Mouse (Mus musculus) testis, postnatal 14 days (tissue): Measurements from ENCODE around the gene Rad52.

ENCODE experiments used
- DNase-seq: peaks from one replicate; pipeline ENCODE4 v3.0.0; 2021; ENCODE audit warnings: low spot score

Gene Rad52

DNA sequence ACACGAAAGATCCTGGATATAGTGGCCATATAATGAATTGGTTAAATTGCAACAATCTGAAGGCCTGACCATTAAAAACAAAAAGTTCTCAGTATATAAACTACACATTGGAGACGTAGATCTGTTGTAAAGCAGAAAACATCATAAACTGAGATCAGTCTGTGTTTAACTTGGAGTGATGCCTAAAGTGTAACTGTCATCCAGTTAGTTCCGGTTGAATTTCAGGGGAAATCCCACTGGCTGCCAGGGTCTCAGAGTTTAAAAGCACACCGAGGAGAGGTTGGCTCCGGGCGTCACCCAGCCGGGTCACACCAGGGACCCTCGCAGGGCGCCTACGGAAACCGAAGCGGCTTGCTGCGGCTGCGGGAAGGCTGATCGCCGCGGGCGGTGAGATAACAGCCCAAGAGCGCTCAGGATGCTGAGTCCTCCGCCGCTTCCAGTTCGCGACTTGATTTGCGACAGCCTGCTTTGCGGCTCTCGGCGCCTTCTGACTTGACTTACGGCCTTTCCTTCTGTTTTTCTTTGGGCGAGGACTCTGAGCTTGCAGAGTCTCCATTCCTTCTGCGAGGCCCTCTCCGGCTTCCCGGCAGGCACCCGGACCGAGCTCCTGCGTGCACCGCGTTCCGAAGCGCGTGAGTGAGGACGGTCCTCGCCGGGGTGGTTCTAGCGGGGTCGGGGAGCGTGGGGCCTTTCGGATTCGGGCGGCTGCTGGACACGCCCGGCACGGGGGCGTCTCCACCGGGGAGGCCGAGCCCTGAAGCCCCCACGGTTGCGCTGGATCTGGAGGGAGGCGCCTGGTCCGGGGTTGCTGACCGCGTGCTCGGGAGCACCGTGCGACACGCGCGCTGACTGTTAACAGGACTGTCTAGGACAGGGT lies at the start of gene Rad52:
TSS of gene Rad52 (plus strand) at position 495 of the 877 bp plus-strand sequence.
- DNase-seq: peak; percentile 88

DNA sequence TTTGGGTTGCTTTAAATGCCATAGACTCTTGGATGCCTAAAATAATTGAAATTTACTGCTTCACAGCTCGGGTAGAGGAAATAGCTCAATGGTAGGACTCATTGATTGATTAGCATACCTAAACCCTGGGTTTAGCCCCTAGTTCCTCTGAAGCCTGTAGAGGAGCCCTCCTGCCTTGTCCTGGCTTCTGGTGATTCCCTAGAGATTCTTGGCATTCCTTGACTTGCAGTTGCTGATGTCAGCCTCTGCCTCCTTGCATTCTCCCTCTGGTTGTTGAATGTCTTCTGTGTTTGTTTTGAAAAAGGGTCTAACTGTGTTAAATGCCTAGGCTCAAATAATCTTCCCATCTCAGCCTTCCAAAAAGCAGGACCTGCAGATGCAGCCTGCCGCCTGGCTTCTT lies 48.3 kb upstream of the Rad52 start:
- DNase-seq: no peak

DNA sequence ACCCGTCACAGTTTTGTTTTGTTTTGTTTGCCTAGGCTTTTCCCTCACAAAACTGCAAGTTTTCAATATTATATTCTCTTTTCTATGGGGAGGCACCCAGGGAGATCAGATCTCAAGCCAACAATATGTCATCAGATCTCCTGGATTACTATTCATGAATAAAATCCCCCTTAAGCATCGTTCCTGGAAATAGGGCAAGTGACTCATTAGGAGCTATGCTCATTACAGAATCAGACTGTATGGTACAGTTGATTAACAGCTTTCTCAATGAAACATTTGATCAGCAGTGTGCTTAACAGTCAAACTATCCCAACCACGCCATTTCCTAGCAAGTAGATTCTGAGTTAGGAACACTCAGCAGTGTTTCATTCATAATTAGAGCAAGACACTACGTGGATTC lies 47.0 kb upstream of the Rad52 start:
- DNase-seq: no peak

DNA sequence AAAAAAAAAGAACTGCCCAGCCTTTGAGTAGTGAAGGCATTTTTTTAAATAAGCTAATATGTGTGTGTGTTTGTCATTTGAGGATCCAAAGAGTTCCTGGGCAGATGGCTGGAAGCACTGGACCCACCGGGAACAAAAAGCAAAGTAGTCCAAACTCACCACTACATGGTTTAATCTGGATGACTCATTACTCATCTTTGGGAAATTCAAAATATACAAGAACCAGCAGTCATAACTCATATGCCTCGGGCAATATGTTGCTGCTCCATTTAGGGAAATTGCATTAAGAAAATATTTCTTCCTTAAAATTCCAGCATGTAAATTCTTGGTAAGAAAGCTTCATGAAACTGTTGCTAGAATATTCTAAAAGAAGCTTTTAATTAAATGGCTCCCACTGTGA lies 42.3 kb upstream of the Rad52 start:
- DNase-seq: no peak

DNA sequence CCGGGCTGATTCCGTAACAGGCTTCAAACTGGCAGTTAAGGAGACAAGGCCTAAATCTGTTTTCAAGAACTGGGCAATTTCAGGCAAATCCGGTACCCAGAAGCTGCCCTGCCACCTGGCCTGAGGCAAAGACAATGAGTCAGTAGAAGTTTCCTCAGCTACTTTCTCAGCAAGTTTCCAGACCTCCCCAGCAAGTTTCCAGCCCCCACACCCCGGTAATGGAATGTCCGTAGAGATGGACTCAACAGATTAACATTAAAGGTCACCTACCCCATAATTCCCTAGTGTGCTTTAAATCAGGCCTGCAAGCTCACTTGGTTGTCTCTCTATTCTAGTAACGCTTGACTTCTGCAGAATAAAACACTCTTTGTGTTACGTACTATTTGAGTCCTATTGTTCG lies 41.0 kb upstream of the Rad52 start:
- DNase-seq: no peak

DNA sequence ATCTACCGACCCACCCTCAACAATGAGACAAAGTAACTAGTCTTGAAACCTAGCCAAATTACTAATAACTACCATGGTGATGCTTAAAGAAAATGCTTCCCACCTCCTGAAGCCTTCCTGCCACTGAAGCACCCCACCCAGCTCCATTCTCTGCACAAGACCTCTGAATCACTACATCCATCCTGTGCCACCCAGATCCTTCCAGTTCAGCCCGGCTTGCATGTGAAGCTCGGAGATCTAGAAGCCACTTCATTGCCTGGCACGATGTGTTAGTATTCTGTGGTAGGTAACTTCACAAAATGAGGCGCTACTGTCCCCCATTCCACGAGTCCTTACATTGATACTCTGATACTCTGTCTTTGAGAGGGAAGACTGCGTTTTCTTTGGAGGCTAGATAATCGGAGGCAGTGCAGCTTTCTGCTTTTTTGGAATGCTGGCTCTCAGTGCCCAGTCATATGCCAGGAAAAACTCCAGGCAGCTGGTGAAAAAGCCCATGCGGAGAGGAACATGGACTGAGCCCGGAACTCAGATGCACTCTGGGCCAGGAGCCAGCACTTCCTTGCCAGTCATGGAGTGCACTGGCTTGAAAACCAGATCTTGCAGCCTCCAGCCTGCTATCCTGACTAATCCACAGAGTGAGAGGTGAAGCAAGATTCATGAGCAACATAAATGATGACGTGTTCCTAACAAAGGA lies 38.0 kb upstream of the Rad52 start:
- no peak for DNase-seq

DNA sequence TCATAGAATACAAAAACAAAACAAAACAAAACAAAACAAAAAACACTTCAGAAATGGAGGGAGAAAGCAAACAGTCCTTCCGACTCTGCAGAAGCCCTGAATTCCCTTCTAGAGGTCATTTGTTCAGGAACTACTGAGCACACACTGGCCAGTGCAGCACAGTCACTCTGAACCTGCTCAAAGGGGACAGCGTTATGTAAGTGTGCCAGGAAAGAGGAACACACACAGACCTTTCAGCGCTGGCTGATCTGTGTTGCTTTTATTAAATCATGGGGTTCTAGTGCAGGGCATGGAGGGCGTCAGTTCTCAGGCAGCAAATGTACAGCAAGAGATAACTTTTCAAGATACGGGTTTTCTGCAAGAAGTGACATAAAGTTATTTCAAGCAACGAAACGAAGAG lies 19.3 kb upstream of the Rad52 start:
- no peak for DNase-seq

DNA sequence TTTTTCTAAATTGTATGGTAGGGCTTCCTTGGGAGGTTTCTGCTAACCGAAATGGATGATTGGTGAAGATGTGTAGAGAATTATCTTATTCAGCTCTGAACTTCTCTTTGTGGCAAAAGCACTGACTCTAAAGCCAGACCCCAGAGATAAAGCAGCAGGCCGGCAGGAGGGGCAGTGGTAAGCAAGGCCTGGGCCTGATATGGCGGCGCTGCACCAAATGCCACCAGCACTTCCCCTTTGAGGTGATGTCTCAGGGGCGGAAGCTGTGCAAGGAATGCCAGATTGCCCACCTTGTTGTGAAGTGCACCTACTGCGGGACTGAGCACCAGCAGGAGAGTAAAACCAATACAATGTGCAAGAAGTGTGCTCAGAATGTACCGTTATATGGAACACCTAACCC lies 9.8 kb upstream of the Rad52 start:
- no peak for DNase-seq

DNA sequence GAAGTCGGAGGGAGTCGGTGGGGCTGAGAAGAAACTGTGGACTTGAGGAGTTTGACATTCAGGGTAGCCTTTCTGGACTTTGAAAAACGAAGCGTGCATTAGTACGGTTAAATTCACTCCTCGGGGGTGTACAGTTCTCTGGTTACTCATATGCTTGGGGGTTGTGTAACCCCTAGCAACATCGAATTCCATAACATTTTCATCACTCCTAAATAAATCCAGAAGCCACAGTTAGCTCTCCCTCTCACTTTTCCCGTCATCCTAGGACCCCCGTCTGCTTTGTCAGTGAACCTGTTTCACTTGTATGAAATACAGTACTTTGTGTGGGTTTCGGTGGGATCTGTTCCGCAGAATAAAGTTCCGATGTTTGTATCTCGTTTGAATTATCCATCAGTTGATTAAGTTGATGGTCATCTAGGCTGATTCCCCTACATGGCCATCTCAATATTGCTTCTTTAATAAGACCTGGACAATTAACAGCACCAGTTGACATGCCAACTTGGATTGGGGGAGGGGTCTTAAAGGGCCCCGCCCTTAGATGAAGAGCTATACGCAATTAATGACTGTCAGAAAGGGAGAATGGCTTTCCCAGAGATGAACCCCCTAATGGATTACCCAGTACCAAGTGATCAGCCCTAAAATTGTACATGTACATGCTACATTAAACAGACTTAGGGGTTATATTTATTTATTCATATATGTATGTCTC lies 737 bp downstream of the Rad52 start:
- DNase-seq: no peak

DNA sequence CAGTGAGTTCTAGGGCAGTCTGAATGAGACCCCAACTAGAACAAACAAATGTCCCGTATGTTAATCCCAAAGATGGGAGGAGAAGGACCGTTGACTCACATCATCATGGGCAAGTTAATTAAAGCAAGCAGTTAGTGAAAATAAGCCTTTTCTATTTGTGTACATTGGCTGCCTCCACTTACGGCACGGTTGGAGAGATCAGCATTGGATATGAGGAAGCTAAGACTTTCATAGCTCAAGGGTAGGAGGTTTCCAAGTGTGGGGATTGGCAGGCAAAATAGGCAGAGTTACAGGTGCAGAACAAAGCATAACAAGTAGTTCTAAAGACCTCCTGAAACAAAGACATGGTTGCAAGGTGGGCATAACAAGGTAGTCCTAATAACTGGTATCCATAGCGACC lies 3.0 kb downstream of the Rad52 start:
- DNase-seq: no peak

DNA sequence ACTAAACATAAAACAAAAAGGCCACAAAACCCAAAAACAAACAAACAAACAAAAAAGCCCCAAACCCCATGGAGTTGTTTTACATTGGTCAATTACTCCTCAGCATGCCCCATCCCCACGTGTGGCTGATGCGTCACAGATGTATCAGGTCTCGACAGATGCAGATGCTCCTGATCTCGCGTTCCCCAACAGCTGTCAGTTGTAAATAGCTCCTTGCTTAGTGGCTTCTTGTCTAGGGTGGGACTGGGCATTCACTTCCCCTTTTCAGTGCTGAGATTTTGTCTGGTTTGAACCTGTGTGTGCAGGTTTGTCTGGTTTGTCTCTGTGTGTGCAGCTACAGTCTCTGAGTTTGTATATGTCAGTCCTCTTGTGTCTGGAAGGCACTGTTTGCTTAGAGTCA lies 9.5 kb downstream of the Rad52 start:
- DNase-seq: no peak

DNA sequence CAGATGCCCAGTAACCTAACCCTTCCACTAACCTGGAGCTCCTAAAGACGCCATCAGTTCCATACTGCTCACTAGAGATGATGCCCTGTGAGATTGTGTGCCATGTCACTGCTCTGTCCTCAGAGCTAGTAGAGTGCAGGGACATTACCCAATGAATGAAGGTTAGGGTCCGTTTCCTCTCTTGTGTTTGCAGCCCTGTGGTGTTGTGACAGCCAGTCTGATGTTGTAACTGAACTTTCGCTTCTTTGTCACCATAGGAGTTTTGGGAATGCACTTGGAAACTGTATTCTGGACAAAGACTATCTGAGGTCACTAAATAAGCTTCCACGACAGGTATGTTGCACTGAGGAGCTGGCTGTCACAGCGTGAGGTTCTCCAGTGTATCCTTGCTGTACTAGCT lies 13.2 kb downstream of the Rad52 start:
- DNase-seq: no peak

DNA sequence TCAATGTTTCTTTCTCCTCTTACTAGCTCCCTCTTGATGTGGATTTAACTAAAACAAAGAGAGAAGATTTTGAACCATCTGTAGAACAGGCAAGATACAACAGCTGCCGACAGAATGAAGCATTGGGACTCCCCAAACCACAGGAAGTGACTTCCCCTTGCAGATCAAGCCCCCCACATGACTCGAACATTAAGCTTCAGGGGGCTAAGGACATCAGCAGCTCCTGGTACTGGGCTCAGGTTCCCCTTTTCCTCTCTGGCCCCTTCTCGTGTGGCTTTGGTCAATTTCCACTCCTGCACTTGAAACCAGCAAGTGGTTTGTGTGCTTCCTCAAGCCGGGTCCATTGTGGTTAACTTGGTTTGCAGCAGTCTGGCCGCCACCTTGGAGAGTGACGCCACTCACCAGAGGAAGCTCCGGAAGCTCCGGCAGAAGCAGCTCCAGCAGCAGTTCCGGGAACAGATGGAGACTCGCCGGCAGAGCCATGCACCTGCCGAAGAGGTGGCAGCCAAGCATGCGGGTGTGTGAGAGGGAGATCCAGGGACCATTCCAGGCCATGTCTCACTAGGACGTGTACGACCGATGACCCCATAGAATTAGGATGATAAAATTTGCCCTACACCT lies 16.2 kb downstream of the Rad52 start:
- no peak for DNase-seq

DNA sequence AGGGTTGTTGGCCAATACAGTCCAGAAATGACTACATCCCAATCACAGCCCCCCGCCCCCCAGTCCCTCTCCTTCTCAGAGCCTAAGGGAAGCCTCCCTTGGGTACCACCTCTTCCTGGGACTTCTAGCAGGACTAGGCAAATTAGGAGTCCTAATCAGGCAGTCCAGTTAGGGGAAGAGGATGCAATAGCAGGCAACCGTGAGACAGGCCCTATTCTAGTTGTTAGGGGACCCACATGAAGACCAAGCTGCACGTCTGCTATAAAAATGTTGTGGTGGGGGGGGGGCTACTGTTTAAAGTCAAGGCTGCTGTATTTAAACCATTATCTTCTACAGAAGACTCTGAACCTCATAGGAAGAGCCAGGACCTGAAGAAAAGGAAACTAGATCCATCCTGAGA lies 19.6 kb downstream of the Rad52 start:
- DNase-seq: no peak

DNA sequence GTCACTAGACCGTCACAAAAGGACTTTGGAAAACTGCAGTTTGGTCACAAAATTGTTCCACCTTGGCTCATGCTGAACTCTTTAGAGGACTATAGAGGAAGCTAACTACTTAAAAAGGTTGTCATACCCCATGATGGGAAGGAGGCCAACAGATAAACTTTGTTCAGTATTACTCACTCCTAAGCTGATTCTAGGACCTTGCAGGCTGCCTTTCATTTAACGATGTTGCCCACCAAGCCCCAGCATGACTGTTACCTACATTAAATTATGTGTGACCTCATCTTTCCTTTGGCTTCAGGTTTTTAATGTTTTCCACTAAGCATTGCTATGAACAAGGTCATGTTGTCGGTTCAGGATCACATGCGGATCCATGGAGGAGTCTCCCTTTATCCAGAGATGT lies 20.0 kb downstream of the Rad52 start:
- no peak for DNase-seq

DNA sequence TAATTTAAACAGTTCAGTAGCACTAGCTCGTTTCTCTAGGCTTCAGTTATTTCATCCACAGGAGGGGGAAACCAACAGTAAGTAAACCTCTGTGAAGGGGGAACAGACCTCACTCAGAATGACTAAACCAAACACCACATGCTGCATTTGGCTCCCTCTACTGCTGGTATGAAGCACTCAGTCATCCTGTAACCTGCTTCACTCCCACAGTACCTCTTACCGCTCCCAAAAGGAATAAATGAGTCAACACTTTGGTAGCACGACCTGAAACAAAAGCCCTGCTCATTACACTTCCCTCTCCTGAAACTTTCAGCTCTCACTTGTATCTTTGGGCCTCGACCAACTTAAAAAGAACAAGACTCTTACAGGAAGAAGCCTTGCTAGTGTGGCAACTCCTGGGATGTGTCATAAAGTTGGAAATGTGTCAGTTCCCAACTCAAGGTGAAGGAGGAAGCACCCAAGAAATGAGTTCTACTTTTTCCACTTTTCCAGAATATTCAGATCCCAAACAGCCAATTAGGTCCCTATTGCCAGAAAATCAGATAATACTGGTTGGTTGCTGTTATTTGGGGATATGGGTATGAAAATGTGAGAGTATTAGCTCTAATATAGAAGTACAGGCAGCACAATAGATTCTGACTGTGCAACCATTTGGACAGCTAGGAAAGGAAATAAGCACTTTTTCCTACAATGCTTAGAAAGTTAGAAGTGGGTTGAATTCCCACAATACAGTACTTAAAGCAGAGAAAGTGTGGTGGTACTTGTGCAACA lies 21.9 kb downstream of the Rad52 start:
- DNase-seq: no peak
